Mouse (Mus musculus) stomach, postnatal 0 days (tissue): ENCODE measurements around the gene Phlpp2.

Experiments
- CTCF ChIP-seq: IDR thresholded peaks from 2 replicates; pipeline ENCODE4 v1.5.1; 2016; ENCODE audit warnings: antibody characterized with exemption, low read depth, mild to moderate bottlenecking, moderate library complexity
- EP300 ChIP-seq: optimal IDR thresholded peaks from 2 replicates; pipeline ENCODE3; 2016; ENCODE audit warnings: antibody characterized with exemption

DNA sequence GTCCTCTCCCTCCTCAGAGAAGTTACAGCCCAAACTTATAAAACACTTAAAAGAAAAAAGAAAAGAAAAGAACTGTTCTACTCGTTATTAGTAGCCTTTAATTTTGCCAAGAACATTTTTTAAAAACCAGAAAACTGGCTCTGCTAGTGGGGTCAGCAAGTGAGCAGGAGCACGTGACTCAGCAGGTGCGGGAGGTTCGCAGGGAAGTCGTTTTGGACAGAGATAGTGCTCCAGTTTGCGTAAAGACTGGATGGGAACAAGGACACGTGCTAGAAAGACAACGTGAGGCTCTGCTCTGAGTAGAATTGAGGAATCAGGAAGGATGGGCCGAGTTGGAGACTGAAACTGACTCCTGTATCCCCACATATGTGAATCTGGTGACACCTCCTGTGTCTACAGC lies 94.6 kb downstream of the Phlpp2 start:
- TF ChIP-seq EP300 = no peak
- TF ChIP-seq CTCF = no peak
